Mouse (Mus musculus) myocyte (in vitro differentiated cells): ENCODE data around the gene Trmt10a. TPM values are rescaled to one million over a fixed set of nuclear protein-coding genes. Genes with fewer than 3 reads are reported as not detected.

Source experiments
- H3K27me3 ChIP-seq: one replicate; pipeline ENCODE4 v1.6.1; 2011; ENCODE audit not compliant: control insufficient read depth, insufficient read depth, insufficient read length
- H3K36me3 ChIP-seq: one replicate; pipeline ENCODE4 v1.6.1; 2011; ENCODE audit not compliant: control insufficient read depth, insufficient read depth
- H3K4me2 ChIP-seq: one replicate; pipeline ENCODE4 v1.6.1; 2011; ENCODE audit warnings: low read depth, control low read depth
- H3K4me3 ChIP-seq: one replicate; pipeline ENCODE4 v1.5.1; 2011; ENCODE audit warnings: mild to moderate bottlenecking, control low read depth, moderate library complexity
- H3K79me2 ChIP-seq: one replicate; pipeline ENCODE4 v1.6.1; 2011; ENCODE audit not compliant: control insufficient read depth, insufficient read depth
- H3ac ChIP-seq: one replicate; pipeline ENCODE4 v1.6.1; 2011; ENCODE audit not compliant: control insufficient read depth, insufficient read length
- CEBPB ChIP-seq: IDR thresholded peaks from 2 replicates; pipeline ENCODE4 v1.6.1; 2011; ENCODE audit warnings: mild to moderate bottlenecking, moderate library complexity; ENCODE audit not compliant: poor library complexity, insufficient read depth, severe bottlenecking
- E2F4 ChIP-seq: IDR thresholded peaks from one replicate; pipeline ENCODE4 v1.6.1; 2011; ENCODE audit warnings: mild to moderate bottlenecking, control low read depth, moderate library complexity; ENCODE audit not compliant: insufficient read depth
- MAX ChIP-seq: IDR thresholded peaks from one replicate; pipeline ENCODE4 v1.6.1; 2011; ENCODE audit warnings: low read depth, mild to moderate bottlenecking, control low read depth
- MYOD1 ChIP-seq, 3 experiments: IDR thresholded peaks; one replicate each; pipeline ENCODE4 v1.6.1; 2011; ENCODE audit warnings: control low read depth in 2 of 3, low read depth in 2 of 3, mild to moderate bottlenecking in 2 of 3, moderate library complexity in 1 of 3; ENCODE audit not compliant: insufficient read length in 2 of 3, control insufficient read depth in 1 of 3
- MYOG ChIP-seq, 3 experiments: IDR thresholded peaks; one replicate each; pipeline ENCODE4 v1.6.1; 2011; ENCODE audit warnings: control low read depth in 2 of 3, low read depth in 2 of 3, mild to moderate bottlenecking in 2 of 3; ENCODE audit not compliant: insufficient read length in 2 of 3, control insufficient read depth in 1 of 3, insufficient read depth in 1 of 3
- POLR2A ChIP-seq: IDR thresholded peaks from one replicate; pipeline ENCODE4 v1.6.1; 2011; ENCODE audit warnings: low read depth, mild to moderate bottlenecking, control low read depth, moderate library complexity; ENCODE audit not compliant: insufficient read length
- POLR2AphosphoS2 ChIP-seq: IDR thresholded peaks from one replicate; pipeline ENCODE4 v1.6.1; 2011; ENCODE audit warnings: low read depth, control low read depth; ENCODE audit not compliant: insufficient read length
- REST ChIP-seq: IDR thresholded peaks from one replicate; pipeline ENCODE4 v1.6.1; 2011; ENCODE audit warnings: mild to moderate bottlenecking, control low read depth, moderate library complexity; ENCODE audit not compliant: insufficient read depth, insufficient read length
- SRF ChIP-seq: IDR thresholded peaks from one replicate; pipeline ENCODE4 v1.6.1; 2011; ENCODE audit warnings: low read depth; ENCODE audit not compliant: control insufficient read depth, insufficient read length
- TCF12 ChIP-seq: IDR thresholded peaks from one replicate; pipeline ENCODE4 v1.6.1; 2011; ENCODE audit warnings: mild to moderate bottlenecking, control low read depth; ENCODE audit not compliant: poor library complexity, insufficient read depth, severe bottlenecking
- TCF3 ChIP-seq: IDR thresholded peaks from one replicate; pipeline ENCODE4 v1.6.1; 2011; ENCODE audit warnings: low read depth, control low read depth; ENCODE audit not compliant: insufficient read length
- USF1 ChIP-seq: IDR thresholded peaks from one replicate; pipeline ENCODE4 v1.6.1; 2011; ENCODE audit warnings: low read depth, mild to moderate bottlenecking, control low read depth, moderate library complexity
- polyA plus RNA-seq: library from polyadenylated mRNA; unstranded; fragments of >200 nt; fragmentation: generic; extraction: Trizol; gene quantifications from one replicate; pipeline ENCODE4 v1.2.1, GENCODE M21; 2012; ENCODE audit warnings: missing spikeins

The Trmt10a gene
- polyA plus RNA-seq, 1 experiment: 6.3 TPM

DNA sequence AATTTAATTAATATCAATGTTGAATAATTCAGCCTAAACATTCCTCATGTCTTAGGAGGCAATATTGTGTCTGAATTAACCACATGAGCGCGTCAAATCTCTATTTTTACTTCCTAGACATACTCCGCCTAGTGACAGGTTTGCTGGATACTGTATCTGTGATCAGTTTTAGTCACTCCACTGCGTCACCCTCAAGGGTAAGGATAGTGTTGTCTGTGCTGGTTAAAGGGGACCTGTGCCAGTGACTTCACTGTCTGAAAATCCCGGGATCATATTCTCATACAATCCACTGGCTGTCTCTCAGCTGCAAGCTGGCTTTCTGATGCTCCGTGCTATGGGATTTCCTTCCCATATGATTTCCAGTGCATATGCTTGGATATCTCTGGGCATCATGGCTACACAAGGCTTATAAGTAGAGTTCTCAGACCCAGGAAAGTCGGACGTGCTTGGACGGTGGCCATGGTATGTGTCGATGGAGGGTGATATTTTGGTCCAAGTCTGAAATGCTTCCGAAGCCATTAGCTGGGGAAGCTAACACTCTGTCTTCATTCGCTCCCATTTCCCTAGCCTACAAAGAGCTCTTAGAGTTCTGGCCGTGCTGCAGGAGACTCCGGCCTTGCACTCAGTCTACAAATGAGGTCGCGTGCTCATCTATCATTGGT is 23.7 kb upstream of the Trmt10a start:
- no peak overlapping the region for H3K4me3 ChIP-seq
- TF ChIP-seq MAX (no peak), MYOD1 (IDR thresholded peaks at IDR 0.05; ENCODE audit: control insufficient read depth in 1 of 3, insufficient read length in 2 of 3, low read depth in 2 of 3) (peak in 2 of 3 experiments; percentile 27 to 32)
- H3K27me3 ChIP-seq: no peaks in the 10 kb centered on the region
- peak overlapping the region; percentile 66 for H3K4me2 ChIP-seq
- H3K79me2 ChIP-seq: no peaks in the 10 kb centered on the region
- H3K36me3 ChIP-seq: no peaks in the 10 kb centered on the region
- H3ac ChIP-seq: no peak overlapping the region

DNA sequence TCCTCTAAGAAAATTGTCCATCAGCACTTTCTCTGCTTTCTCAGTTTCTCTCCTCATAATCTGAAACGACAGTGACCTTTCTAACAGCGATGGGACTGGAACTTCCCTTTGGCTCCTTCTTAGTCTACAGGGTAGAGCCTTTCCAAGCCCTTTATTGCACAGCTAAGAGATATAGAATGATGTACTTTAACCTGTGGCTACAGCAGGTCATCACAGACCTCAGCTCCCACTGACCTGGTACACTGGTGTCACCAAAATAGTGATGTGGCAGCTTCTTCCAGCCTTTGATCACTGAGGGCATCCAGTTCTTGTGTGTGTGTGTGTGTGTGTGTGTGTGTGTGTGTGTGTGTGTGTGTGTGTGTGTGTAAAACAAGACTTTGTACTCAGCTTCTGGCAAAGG is 21.8 kb upstream of the Trmt10a start:
- no peak overlapping the region for H3K4me3 ChIP-seq
- no peak for TF ChIP-seq MYOG (IDR thresholded peaks at IDR 0.05; ENCODE audit: control insufficient read depth in 1 of 3, insufficient read depth in 1 of 3, insufficient read length in 2 of 3, low read depth in 2 of 3)
- TF ChIP-seq E2F4: no peak
- TF ChIP-seq USF1: no peak
- no peak for TF ChIP-seq MYOD1 (IDR thresholded peaks at IDR 0.05; ENCODE audit: control insufficient read depth in 1 of 3, insufficient read length in 2 of 3, low read depth in 2 of 3)
- no peak for TF ChIP-seq MAX
- TF ChIP-seq CEBPB: no peak
- no peak for TF ChIP-seq POLR2AphosphoS2
- TF ChIP-seq REST: no peak
- no peak for TF ChIP-seq TCF12
- no peak for TF ChIP-seq TCF3
- TF ChIP-seq POLR2A: no peak
- no peak for TF ChIP-seq SRF
- H3K79me2 ChIP-seq: no peaks in the 10 kb centered on the region
- H3K4me2 ChIP-seq: no peak overlapping the region
- no peaks in the 10 kb centered on the region for H3K27me3 ChIP-seq
- H3K36me3 ChIP-seq: no peaks in the 10 kb centered on the region
- no peak overlapping the region for H3ac ChIP-seq

DNA sequence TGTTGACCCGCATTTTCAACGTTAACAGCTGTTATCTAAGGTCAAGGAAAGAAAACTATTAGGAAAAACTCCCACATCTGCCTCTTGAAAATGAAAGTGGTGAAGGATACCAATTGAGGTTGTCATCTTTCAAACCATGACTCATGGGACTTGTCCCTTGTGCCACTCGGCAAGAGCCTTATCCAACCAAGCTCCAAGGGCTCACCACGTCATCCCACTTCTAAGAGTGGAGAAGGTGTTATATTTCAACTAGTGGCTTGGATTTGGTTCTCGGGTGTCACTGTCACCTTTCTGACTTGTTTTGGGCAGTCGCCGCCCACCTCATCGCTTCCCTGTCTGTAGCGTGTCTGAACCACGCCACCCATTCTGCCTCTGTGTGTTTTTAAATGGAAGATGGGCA is 19.4 kb upstream of the Trmt10a start:
- Histone ChIP-seq H3K36me3 (no peaks in the 10 kb centered on the region), H3K27me3 (no peaks in the 10 kb centered on the region), H3K79me2 (no peaks in the 10 kb centered on the region), H3ac (no peak overlapping the region), H3K4me2 (peak overlapping the region; percentile 58), H3K4me3 (no peak overlapping the region)
- TF ChIP-seq TCF3 (no peak), E2F4 (no peak), SRF (no peak), CEBPB (no peak)

DNA sequence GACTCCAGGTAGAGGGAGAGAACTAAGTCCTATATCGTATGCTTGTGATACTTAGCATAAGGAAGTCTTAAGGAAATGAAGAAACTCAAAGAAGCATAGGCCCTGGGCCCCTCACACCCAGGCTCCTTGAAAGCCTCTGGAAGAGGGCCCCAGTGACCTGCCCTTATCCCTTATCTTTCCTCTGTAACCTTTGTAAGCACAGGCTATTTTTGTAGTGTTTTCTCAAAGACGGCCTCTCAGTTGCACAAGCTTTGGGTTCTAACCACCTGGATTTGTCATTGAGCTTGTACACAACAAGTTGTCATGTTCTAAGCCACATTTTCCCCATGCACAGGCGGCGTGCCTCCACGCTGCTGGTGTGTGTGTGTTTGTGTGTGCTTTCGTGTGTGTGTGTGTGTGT is 14.1 kb upstream of the Trmt10a start:
- H3K79me2 ChIP-seq: no peaks in the 10 kb centered on the region
- H3K4me3 ChIP-seq: no peak overlapping the region
- H3K27me3 ChIP-seq: no peaks in the 10 kb centered on the region
- no peak for TF ChIP-seq POLR2AphosphoS2
- TF ChIP-seq MYOD1 (IDR thresholded peaks at IDR 0.05; ENCODE audit: control insufficient read depth in 1 of 3, insufficient read length in 2 of 3, low read depth in 2 of 3): no peak
- TF ChIP-seq SRF: no peak
- no peak for TF ChIP-seq TCF3
- no peak for TF ChIP-seq TCF12
- TF ChIP-seq CEBPB: no peak
- no peak for TF ChIP-seq MYOG (IDR thresholded peaks at IDR 0.05; ENCODE audit: control insufficient read depth in 1 of 3, insufficient read depth in 1 of 3, insufficient read length in 2 of 3, low read depth in 2 of 3)
- no peak for TF ChIP-seq USF1
- TF ChIP-seq MAX: no peak
- no peak overlapping the region for H3ac ChIP-seq
- no peaks in the 10 kb centered on the region for H3K36me3 ChIP-seq
- H3K4me2 ChIP-seq: no peak overlapping the region

DNA sequence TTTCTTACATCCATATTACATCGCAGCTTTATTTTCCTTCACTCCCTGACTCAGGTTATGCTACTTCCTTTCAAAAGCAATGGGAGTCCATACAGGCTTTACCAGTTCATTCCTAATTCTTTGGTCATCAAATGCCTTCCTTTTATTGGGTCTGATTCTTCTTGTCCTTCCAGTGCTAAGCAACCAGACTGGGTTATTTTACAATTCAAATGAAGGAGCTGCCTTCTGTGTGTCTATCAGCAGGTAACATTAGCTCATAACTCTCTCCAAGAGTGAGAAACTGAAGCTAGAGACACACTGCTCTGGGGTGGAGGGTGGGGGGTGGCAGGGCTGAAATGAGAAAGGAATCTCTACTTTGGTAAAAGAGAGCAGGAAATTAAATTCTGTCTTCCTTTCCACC is 12.6 kb upstream of the Trmt10a start:
- TF ChIP-seq POLR2AphosphoS2 (no peak), MYOD1 (IDR thresholded peaks at IDR 0.05; ENCODE audit: control insufficient read depth in 1 of 3, insufficient read length in 2 of 3, low read depth in 2 of 3) (no peak), MYOG (IDR thresholded peaks at IDR 0.05; ENCODE audit: control insufficient read depth in 1 of 3, insufficient read depth in 1 of 3, insufficient read length in 2 of 3, low read depth in 2 of 3) (no peak), TCF3 (no peak), CEBPB (no peak), SRF (no peak), POLR2A (no peak), MAX (no peak), REST (no peak), USF1 (no peak), E2F4 (no peak), TCF12 (no peak)
- Histone ChIP-seq H3K36me3 (no peaks in the 10 kb centered on the region), H3K4me2 (no peak overlapping the region), H3K27me3 (no peaks in the 10 kb centered on the region), H3K79me2 (no peaks in the 10 kb centered on the region), H3ac (no peak overlapping the region), H3K4me3 (no peak overlapping the region)
